Mouse (Mus musculus) heart, postnatal 36 days (tissue): Measurements from ENCODE around the gene Cntfr. TPM values are rescaled to one million over a fixed set of nuclear protein-coding genes. Genes with fewer than 3 reads are reported as not detected.

Source experiments
- DNase-seq, 2 experiments: peaks; one replicate each; pipeline ENCODE4 v3.0.0; 2021 to 2022
- intact Hi-C: fragments of 180-260 bp; cut with DNase I; formaldehyde crosslinking; loops from one replicate; pipeline ENCODE4 v1.15.1; 2025
- total RNA-seq, 2 experiments: library from RNA; stranded (reverse); gene quantifications; 2 replicates each; pipeline ENCODE4 v1.2.3; 2021

Gene Cntfr
- total RNA-seq, 2 experiments from 2014 or later = 2.6 to 3.8 TPM

DNA sequence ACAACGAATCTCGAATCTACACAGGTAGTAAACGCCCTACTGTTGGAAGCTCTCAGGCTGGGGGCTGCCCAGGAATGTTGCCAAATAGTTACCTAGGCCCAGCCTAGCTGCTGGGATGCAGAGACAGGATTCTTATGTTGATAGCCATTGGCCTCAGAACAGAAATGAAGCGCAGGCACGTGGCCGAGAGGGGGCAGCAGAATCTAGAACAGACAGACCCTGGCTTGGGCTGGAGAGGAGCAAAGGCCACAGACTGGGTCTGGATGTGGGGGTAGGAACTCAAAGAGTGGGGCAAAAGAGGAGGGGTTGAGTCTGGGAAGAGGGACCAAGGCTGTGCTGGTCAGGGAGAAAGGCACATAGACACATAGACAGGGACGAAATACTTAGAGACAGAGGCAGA lies 42.7 kb downstream of the Cntfr start:
- intact Hi-C loops = no loop called here
- peak; percentile 54 to 66 for DNase-seq

- intact Hi-C loops = loop anchor here (1.0 to 2.0 kb wide), 5 partner anchors 39 to 185 kb away; partner anchors contain the start of gene Cntfr
- no peak for DNase-seq
Observed at GRCm38 (mm10) chr4:41653730-41654129, 43.2 kb downstream of the Cntfr start.

DNA sequence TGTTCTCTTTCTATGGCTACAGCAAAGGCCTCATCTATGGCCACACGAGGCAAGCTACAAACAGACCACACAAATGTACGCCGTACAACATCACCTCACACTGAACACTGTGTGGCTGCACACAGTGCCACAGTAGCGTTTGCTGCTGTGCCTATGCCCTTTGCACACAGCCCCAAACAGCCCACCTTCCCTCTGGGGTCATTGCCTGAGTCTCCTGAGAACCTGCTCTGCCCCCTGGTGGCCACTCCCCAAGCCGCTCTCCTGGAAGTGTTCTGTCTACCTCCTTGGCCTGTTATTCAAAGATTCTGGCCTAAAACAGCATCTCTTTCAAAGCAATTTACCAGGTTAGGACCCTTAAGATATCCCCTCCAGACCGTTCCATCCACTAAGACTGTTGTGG lies 43.6 kb downstream of the Cntfr start:
- peak; percentile 64 to 79 for DNase-seq
- intact Hi-C loops = loop anchor here (1.0 to 2.0 kb wide), 5 partner anchors 38 to 185 kb away; partner anchors contain the start of gene Cntfr

DNA sequence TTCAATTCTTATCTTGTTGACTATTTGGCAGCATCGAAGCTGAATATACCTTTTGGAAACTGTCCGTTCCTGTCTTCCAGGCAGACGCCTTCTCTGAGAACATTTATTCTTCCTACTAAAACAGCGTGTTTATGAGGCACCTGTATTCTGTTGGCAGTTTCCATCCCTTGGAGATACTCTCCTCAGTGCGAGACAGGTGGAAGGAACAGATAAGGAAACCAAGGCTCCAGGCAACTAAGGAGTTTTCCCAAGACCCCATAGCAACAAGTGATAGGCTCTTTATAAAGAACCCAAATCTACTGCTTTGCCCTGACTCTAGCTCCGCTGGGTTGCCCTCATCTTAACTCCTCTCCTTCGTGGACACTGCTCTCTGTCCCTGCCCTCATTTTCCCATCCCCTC lies 48.3 kb downstream of the Cntfr start:
- no peak for DNase-seq
- intact Hi-C loops = no loop called here

DNA sequence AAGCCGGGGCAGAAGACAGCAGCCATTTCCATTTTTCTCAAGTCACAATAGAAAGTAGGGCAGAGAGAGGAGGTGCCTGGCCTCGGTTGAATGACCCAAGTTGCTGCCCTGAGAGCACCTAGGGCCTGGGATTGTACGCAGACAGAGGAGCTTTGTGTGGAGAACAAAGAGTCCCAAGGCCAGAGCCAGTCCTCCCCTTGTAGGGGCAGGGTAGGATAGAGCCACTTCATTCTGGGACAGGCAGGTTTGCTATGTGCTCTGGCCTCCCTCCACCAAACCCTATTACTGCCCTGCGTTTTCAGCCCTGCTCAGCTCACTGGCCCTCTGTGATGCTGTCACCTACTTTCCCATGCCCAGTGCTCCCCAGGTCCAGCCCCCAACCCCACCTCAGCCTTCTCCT lies 48.7 kb downstream of the Cntfr start:
- intact Hi-C loops = no loop called here
- no peak for DNase-seq

- DNase-seq = peak in 1 of 2 experiments; percentile 25
- intact Hi-C loops = no loop called here
Observed at GRCm38 (mm10) chr4:41645488-41645887, 51.4 kb downstream of the Cntfr start.

GRCm38 (mm10) chr4:41641199-41641822 lies 55.6 kb downstream of the Cntfr start:
- intact Hi-C loops = no loop called here
- DNase-seq = no peak

DNA sequence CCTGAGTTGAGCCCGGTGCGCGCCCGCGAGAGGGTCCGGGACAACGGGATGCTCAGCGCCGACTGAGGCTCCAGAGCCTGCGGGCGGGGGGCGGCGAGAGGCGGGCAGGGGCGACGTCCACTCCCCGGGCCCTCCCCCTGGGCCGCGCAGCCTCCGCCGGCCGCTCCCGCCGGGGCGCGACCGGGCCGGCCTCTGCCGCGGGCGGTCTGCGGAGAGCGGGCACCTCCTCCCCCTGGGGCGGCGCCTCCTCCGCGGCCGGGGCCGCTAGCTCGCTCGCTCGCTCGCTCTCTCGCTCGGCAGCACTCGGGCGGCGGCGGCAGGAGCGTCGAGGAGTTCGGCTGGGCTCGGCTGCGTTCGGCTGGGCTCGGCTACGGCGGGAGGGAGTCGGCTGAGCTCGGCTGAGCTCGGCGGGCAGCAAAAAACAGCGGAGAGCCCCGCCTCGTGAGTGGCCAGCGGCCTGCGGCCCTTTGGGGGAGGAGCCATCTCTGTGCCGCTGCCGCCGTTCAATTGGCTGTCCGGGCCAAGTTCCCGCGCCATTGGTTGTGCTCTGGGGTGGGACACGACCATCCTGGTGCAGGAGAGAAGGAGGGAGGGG lies 56.9 kb downstream of the Cntfr start, which contains the start of gene Enho:
Gene Enho, minus strand, starts transcription at position 412 of the 595 bp plus-strand sequence.
- DNase-seq = peak; percentile 97
- intact Hi-C loops = no loop called here

- DNase-seq = no peak
- intact Hi-C loops = no loop called here
Observed at GRCm38 (mm10) chr4:41639214-41639841, 57.6 kb downstream of the Cntfr start.

DNA sequence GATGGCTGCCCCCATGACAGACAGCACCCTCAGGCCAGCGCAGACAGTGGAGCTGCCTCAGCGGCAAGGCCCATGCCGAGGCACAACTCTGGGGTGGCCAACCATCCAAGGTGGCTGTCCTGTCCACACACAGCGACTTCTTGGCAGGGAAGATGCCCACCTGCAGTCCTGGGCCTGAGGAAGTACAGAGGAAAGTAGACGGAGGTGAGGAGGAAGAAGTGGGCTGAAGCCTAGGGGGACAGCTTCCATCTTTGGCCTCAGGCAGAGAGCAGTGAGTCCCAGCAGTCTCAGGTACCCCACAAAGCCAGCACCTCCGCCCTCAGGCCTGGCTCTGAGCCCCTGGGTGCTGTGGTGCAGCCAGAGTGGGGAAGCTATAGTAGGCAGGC lies 58.1 kb downstream of the Cntfr start:
- intact Hi-C loops = no loop called here
- no peak for DNase-seq

DNA sequence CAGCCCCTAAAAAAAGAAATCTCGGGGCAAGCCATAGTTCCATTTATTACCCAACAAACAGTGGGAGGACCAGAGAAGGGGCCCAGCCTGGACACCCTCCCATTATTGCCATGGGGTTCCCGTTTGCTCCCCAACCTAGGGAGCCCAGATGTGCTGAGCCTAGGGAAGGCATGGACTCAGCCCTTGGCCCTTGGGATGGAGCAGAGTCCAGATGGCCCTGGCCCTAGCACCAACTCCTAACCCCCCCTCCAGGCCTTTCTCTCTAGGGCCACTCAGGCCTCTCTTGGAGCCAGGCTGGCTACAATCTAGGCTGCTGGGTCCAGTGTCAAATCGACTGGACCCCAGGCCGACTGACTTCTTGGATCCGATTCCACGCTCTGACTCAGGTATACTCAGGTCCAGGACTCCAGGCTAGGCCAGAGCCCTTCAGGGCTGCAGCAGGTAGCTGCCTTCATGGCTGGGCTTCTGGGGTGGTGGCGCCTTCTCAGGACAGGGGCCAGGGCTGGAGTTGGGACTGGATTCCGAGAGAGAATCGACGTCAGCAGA lies 58.6 kb downstream of the Cntfr start:
- intact Hi-C loops = no loop called here
- no peak for DNase-seq

DNA sequence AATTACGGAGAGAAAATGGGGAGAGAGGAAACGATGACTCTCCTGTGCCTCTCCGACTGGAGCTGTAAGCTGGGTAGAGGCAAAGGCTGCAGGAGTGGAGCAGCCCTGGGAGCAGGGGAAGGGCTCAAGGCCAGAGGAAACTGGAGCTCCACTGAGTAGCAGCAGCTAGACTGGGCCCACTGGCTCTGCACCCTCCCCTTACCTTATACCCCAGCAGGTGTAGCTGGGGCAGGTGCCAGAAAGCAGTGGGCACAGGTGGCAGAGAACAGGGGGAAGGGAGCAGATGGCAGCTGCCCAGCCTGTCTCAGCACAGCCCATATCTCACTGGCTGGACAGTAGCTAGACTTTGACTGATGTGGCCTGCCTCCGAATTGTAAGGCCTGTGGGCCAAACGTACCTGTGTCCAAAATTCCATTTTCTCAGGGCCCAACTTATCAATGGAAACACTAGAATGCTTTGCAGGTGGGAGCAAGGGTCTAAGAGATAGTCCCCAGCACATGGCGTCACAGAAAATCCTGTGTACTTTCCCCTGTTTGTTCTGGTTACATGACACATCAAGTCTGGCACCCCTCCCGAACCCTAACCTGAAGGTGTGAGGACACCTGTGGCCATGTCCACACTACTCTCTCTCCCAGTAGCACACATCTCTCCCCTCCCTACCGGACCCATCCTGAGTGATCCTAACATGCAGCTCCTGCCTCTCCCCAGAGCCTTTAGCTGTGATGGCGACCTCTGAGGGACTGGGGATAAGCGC lies 59.8 kb downstream of the Cntfr start:
- intact Hi-C loops = no loop called here
- DNase-seq = no peak

DNA sequence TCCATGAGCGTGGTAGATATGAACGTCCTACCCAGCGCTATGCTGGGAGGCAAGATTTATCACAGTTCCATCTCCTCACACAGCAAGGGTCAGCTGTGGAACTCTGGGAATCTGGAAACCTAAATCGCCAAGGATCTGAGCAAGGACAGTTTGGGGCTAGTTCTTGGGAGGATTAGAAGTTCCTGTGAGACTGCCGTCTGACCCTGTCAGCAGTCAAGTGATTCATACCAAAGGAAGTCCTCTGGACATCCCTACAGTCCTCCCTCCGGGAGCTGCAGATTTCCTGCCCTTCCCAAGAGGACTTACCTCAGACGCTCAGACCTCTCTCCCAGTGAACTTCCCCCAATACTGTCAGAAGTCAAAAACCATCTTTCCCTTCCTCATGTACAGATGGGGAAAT lies 60.5 kb downstream of the Cntfr start:
- DNase-seq = no peak
- intact Hi-C loops = no loop called here

- intact Hi-C loops = no loop called here
- DNase-seq = no peak
Observed at GRCm38 (mm10) chr4:41635906-41636305, 61.0 kb downstream of the Cntfr start.

- intact Hi-C loops = no loop called here
- no peak for DNase-seq
Observed at GRCm38 (mm10) chr4:41635224-41635623, 61.7 kb downstream of the Cntfr start.

DNA sequence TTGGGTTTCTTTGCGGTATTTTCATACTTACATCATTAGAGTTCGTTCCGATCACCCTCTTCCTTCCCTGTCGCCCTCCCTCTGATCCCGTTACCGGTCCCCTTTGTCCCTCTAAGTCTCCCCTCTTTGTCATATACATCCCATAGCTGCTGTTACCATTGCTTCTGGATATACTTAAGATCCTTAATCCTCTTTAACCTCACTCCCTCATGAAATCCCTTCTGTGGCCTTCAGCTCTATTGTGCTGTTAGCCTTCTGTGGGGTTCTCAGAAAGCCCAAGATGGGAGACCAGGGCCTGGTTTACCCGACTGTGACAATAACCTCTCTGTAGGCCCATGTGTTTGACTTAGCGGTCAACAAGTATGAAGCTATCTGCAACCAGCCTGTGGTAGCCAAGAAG lies 62.3 kb downstream of the Cntfr start:
- DNase-seq = no peak
- intact Hi-C loops = no loop called here

GRCm38 (mm10) chr4:41633001-41633400 lies 63.9 kb downstream of the Cntfr start:
- intact Hi-C loops = no loop called here
- no peak for DNase-seq

DNA sequence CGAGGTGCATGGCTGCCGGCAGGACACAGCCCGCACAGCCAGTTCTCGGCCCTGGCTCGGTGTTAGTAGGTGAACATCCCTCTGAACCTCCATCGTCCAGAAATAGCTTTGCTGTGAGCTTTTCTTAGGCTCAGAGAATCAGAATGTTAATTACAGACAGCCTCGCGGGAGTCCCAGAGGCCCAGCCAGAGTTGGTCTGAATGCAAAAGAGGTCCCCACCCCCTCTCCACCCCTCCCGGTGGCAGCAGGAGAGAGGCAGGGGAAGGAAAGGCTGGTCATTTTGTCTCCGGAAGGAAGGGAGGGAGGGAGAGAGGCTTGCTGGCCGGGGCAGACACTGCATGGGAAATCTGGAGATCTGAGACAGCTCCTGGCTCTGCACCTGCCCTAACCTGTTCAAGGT lies 65.5 kb downstream of the Cntfr start:
- peak; percentile 33 to 43 for DNase-seq
- intact Hi-C loops = no loop called here

GRCm38 (mm10) chr4:41630196-41630595 lies 66.7 kb downstream of the Cntfr start:
- DNase-seq = no peak
- intact Hi-C loops = no loop called here

- no peak for DNase-seq
- intact Hi-C loops = no loop called here
Observed at GRCm38 (mm10) chr4:41628202-41628927, 68.5 kb downstream of the Cntfr start.
